Mouse (Mus musculus) liver, embryonic 14.5 days (tissue): Measurements from ENCODE around the gene Dppa3.

Experiments
- CTCF ChIP-seq: IDR thresholded peaks from 2 replicates; pipeline ENCODE4 v1.5.1; 2016; ENCODE audit warnings: antibody characterized with exemption, low read depth, control low read depth
- EP300 ChIP-seq: IDR thresholded peaks from 2 replicates; pipeline ENCODE4 v1.6.1; 2016; ENCODE audit warnings: antibody characterized with exemption, low read depth

- no peak for TF ChIP-seq CTCF
- TF ChIP-seq EP300: no peak
These were observed 23.7 kb downstream of the Dppa3 start for GRCm38 (mm10) chr6:122649903-122650302.
